Mouse (Mus musculus): ENCODE data around the gene Abcg2.
"Not testable (repeated sequence)": the region's sequence is repeated elsewhere in the genome, so short reads cannot be mapped to it uniquely, and the experiment has no call there.

Abcg2 gene

GRCm38 (mm10) chr6:58584223-58584622 lies at the start of gene Abcg2:
TSS of gene Abcg2 (plus strand) at chr6:58584523.
- DNase-seq: not testable (repeated sequence)

GRCm38 (mm10) chr6:58540263-58540662 lies 44.1 kb upstream of the Abcg2 start:
- DNase-seq: not testable (repeated sequence)

- peak; percentile 13 to 45 for DNase-seq
Observed at GRCm38 (mm10) chr6:58542852-58543251, 41.5 kb upstream of the Abcg2 start.

GRCm38 (mm10) chr6:58544971-58545370 lies 39.4 kb upstream of the Abcg2 start:
- not testable (repeated sequence) for DNase-seq

GRCm38 (mm10) chr6:58546050-58546449 lies 38.3 kb upstream of the Abcg2 start:
- DNase-seq: not testable (repeated sequence)

GRCm38 (mm10) chr6:58546816-58547215 lies 37.5 kb upstream of the Abcg2 start:
- peak; percentile 48 to 74 for DNase-seq

- DNase-seq: not testable (repeated sequence)
Observed at GRCm38 (mm10) chr6:58553812-58554211, 30.5 kb upstream of the Abcg2 start.

- not testable (repeated sequence) for DNase-seq
Observed at GRCm38 (mm10) chr6:58593987-58594844, 9.9 kb downstream of the Abcg2 start.

GRCm38 (mm10) chr6:58595639-58596293 lies 11.4 kb downstream of the Abcg2 start:
- DNase-seq: not testable (repeated sequence)

GRCm38 (mm10) chr6:58596294-58596653 lies 12.0 kb downstream of the Abcg2 start:
- DNase-seq: peak; percentile 9 to 11

- not testable (repeated sequence) for DNase-seq
Observed at GRCm38 (mm10) chr6:58602119-58602518, 17.8 kb downstream of the Abcg2 start.

GRCm38 (mm10) chr6:58602991-58603390 lies 18.7 kb downstream of the Abcg2 start:
- not testable (repeated sequence) for DNase-seq

GRCm38 (mm10) chr6:58603485-58604090 lies 19.3 kb downstream of the Abcg2 start:
- peak in 1 of 2 experiments; percentile 11 for DNase-seq

- DNase-seq: no peak
Observed at GRCm38 (mm10) chr6:58606642-58607041, 22.3 kb downstream of the Abcg2 start.

- no peak for DNase-seq
Observed at GRCm38 (mm10) chr6:58608422-58608821, 24.1 kb downstream of the Abcg2 start.

GRCm38 (mm10) chr6:58609919-58610759 lies 25.8 kb downstream of the Abcg2 start:
- no peak for DNase-seq

GRCm38 (mm10) chr6:58610760-58611654 lies 26.7 kb downstream of the Abcg2 start:
- DNase-seq: no peak

- no peak for DNase-seq
Observed at GRCm38 (mm10) chr6:58624126-58624525, 39.8 kb downstream of the Abcg2 start.

GRCm38 (mm10) chr6:58629238-58629637 lies 44.9 kb downstream of the Abcg2 start:
- no peak for DNase-seq

GRCm38 (mm10) chr6:58632419-58632818 lies 48.1 kb downstream of the Abcg2 start:
- DNase-seq: no peak

GRCm38 (mm10) chr6:58633731-58634130 lies 49.4 kb downstream of the Abcg2 start:
- no peak for DNase-seq

All from cerebellum, postnatal 25 days (tissue).